Mouse (Mus musculus) thymus, postnatal 25 days (tissue): ENCODE measurements around the gene Twsg1.

Experiments used
- DNase-seq: peaks from one replicate; pipeline ENCODE4 v3.0.0; 2022

The Twsg1 gene

DNA sequence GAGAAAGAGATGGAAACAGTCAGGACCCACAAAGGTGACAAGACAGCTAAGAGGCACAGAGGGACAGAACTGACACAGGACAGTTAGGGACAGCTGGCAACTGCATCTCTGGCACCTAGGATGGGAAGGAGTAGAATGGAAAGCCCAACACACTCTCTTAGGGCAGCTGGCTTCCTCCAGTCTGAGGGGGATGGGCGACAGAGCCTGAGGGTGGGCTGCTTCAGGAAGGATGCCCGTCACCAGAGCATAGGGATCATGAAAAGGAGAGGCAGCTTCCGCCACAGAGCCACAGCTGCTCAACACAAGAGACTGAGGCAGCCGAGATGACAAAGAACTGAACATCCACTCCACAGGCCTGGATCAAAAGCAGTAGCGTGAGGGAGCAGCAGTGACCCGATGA is 19.5 kb downstream of the Twsg1 start:
- DNase-seq = no peak

DNA sequence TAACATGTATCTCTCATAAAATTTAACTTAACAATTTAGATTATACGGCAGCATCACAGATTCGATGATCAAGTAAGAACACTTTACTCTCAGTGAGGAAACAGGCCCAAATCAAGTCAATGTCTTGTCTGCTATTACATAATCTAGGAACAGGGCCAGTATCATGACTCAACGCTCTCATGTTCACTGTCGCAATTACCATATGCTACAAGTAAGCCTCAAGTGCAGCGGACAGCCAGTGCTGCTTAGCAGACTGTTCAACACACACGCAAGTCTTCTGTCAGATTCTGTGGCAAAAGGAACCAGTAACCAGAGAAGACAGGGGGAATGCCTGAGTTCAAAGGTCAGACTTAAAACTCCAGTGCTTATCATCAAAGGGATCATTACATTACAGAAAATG is 20.1 kb downstream of the Twsg1 start:
- no peak for DNase-seq

DNA sequence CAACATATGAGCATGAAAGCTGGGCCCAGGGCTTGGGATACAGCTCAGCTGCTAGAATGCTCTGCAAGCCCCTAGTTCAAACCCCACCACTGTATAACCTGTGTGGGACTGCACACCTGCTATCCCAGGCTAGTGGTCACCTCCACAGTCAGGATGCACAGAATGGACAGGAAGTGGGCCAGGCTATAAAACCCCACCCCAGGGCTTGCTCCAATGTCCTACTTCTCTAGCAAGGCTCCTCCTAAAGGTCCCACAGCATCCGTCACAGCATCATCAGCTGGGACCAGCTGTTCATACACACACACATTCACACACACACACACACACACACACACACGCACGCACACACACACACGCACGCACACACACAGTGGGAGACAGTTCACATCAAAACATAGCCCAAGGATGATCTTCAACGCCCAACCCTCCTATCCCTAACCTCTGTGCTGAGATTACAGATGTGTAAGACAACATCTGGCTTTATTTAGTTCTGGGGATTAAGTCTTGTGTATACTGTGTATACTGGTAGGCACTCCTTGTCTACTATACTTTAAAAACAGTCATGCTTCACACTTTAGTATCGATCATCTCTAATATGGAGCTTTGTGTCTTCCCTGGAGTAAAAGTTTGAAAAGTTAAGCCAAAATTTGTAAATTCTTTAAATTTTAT is 20.7 kb downstream of the Twsg1 start:
- DNase-seq = no peak

DNA sequence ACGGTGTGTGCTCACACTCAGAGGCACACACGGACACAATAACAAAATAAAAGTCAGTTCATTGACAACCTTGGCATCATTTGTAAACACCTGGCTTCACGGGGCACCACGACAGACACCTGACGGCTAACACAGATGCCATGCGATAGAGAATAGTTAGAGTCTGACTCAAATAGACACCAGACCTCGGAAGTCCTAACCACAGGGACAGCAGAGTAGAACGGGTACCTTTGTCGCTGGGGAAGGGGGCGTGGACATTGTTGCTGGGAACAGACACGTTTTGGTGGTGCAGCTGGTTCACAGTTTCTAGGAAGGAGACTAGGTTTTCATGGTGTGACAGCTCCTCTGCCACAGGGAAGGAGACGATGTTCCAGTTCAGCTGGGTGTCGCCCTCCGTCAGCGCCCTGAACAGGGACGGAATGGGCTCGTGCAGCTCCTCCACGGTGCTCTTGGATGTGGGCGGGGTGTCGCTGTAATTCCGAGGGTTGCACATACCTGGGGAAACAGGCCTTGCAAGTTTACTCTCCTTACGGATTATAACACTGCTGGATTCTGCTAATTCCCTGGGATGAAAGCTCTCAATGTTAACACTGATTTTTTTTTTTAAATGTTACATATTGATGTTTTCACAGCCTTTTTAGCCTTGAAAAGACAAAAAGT is 21.6 kb downstream of the Twsg1 start:
- peak; percentile 23 for DNase-seq

DNA sequence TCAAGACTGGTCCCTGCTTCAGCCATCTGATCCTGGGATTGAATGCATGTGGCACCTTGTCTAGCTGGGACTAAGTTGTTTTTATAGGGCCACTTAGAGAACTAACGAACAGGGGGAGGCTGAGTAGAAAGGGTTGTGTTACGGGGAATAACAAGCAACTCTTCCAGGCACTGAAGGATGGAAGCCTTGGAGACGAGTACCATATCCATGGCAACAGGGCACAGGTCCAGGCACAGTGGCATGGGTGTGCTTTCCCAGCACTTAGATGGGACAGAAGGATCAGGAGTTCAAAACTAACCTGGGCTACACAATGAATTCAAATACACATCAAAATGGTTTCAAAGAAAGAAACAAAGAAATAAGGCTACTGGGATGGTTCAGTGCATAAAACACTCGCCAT is 23.9 kb downstream of the Twsg1 start:
- DNase-seq = no peak

DNA sequence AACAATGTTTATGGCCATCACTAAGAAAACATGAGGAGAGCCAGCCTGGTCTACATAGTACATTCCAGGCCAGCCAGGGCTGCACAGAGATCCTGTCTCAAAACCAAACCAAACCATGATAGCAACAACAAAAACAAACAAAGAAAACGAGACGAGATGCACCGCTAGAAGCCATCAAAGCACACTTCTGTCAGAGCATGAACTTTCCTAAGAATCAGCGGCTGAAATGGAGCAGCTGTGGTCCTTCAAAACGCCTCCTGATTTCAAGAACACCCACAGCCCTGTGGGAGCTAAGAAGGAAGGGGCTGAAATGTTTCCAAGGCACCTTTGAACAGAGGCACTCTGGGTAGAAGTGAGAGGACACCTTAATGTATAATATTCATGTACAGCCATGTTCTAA is 26.8 kb downstream of the Twsg1 start:
- DNase-seq = no peak

DNA sequence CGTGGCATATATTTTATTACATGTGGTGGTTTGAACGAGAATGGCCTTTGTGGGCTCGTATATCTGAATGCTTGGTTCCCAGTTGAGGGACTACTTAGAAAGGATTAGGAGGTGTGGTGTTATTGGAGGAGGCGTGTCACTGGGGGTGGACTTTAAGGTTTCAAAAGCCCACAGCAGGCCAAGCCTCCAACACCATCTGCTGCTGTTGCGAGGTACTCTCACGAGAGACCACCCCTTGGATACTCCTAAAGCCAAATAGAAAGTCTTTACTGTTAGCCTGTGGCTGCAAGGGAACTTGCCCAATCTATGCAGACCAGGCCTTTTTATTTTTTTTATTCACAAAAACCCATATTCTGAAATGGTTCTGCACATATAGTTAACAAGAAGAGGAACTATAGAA is 29.1 kb downstream of the Twsg1 start:
- DNase-seq = no peak

DNA sequence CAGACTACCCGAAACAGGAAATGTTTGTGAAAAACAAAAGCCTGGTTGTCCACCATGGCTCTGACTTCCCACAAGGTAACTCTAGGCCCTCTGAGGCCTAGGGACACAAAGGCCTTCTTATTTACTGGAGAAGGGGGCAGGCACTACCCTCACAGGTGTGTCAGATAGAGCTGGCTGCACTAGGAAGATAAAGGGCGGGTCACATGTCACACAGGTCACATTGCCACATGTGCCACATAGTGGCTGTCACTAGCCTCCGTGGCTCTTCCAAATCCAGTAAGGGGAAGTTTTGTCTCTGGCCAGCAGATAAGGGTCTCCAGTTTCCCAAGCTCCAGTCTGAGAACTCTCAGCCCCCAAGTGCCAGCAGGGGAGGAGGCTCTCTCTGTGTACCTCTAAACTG is 31.8 kb downstream of the Twsg1 start:
- DNase-seq = no peak

DNA sequence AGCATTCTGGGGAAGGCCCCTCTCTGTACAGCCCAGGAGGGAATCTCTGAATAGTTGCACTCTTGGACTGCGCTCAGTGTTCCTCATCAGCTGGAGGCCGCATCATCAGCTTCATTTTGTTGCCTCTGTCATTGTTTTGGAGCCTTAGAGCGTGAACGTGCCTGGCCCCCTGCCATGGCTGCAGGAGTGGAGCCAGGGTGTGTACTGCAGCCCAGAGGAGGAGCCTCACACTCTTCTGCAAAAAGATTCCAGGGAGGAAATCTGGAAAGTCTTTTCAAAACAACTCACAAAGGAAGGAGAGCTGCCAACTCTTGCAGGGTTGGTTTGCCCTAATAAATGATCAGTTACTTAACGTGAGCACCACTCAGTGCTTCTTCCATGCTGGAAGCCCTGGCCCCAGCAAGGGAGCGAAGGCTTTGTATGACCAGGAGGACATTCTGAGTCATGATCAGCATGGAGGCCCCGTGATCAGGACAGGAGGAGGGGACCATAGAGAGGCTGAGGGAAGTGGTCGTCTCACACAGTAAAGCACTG is 34.8 kb downstream of the Twsg1 start:
- DNase-seq = no peak

DNA sequence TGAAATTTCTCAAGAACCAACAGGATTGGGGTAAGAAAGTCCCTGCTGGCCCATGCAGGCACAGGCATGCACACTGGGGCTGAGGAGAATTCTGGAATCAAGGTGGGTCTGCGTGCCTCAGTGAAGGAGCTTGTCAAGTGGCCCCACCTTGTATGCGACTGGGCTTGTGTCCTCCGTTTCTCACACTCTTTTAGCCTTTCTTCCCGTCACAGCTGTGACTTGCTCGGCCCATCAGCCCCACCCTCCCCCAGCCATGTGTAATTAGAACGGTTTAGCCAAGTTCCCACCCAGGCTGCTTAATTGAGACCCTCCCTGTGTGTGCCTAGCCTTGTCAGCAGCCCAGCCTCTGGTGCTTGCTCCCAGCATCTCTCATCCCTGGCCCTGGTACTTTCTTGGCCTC is 36.9 kb downstream of the Twsg1 start:
- DNase-seq = no peak

DNA sequence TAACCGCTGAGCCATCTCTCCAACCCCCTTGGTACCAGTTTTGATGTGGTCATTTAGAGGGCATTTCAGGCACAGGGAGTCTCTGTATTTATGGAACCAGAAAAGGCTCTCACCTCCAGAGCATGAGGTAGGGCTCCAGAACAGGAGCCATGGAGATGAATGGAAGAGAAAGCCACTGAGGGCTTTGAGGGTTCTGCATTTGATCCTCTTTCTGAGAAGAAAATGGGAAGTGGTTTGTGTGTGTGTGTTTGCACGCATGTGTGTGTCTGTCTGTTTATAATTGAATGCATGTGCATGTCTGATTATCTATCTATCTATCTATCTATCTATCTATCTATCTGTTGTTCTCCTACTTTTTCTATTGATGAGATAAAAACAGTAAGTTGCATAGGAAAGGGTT is 38.8 kb downstream of the Twsg1 start:
- DNase-seq = no peak

DNA sequence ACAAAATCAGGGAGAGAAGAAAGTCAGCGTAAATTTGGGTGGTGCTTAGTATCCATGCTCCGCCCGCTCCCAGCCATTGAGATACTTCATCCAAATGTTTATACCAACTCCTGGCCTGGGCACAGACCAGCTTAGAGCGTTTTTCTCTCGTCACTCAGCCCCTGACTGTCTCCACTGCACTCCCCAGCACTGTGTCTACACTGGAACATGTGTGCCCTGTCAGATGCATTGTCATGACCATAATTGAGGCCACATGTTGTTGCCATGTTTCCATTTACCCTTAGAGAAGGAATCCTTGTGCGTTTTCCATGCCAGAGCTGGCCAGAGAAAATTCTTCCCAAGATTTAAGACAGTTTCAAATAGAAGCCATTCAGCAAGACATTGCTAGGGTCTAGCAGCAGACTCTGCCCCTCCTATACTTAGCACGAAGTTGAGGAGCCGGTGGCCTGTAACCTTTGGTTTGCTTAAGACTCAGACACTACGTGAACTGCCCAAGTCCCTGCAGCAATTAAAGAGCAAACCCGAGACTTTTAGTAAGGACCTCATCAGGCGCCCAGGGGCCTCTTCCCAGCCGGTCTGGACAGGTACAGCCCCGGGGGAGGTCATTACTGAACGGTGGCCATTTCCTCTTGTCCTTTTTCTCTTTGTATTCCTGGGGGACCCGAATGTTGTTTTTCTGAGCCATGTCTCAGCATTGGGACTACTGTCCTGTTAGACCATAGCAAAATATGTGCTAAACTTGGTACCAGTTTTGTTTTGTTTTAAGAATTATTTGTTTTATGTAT is 39.5 kb downstream of the Twsg1 start:
- no peak for DNase-seq

DNA sequence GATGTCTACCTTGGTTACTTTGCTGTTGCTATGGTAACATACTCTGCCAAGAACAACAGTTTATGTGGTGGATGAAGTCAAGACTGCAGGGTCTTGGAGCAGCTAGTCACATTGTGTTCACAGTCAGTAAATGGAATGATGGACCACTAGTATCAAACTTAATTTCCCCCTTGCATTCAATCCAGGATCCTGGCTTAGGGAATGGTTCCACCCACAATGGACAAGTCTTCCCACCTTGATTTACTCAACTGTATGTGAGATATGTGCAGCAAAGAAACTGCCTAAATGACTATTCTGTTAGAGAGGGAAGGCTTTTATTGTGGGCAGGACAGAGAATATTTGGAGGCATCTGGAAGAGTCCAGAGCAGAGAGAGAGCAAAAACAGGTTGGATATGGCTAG is 42.8 kb downstream of the Twsg1 start:
- DNase-seq = no peak

DNA sequence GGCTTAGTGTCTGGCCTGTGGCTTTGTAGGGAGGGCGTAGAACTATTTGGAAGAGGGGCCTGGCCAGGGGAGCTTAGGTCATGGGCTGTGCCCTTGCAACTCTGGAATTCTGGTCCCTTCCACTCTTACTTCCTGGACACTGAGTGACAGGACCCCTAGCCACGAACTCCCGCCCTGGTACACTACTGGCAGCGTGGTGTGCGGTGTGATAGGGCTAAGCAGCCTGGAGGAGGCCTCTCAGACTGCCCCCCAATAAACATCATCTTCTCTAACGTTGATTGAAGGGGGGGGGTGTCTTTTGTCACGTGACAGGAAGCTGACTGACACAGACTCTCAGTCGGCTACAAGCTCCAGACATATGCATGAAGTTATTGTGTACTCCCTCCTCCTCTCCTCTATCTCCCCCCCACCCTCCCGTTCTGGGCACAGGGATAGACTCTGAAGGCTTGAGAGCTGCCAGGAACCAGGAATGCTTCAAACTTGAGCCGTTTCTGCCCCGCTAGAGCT is 44.1 kb downstream of the Twsg1 start:
- peak; percentile 58 for DNase-seq

DNA sequence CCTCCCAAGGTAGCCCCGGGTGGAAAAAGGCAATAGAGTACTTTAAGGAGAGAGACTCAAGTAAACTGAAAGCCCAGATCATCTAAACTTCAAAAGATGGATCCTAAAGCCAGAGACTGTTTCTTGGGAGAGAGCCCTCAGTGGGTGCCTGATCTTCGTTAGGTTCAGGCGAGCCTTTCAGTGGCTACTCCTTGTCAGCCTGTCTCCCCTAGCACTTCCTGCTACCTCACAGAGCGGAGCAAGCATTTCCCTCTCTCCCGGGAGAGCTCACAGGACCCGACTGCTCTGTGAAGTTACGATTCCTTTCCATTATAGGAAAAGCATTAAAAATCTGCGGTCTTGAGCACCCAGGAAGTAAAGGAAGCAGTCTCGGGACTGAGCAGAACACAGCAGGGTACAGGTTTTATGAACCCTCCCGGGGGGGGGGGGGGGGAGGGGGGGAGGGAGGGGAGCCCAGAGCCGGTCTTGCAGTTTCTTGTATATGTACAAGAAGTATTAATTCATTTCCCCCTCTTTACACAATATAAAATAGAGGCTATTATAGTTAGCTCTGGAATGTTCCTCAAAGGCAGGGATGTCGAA is 44.6 kb downstream of the Twsg1 start:
- peak; percentile 39 for DNase-seq

DNA sequence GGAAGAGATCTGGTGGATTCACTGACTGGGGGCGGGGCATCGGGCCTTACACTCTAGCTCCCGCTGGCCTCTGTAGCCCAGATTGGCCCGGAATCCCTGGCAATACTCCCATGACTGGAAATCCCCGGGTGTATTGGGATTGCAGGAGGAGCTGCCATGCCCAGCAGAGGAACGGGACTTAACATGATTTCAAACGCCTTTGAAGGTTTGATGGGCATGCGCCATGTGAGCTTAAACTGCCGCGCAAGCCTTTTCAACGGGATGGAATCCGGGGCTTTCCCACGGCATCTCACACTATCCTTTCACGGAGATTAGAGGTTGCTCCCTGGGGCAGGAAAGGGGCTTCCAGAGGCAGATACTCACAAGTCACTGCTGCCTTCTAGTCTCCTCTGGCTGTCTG is 45.8 kb downstream of the Twsg1 start:
- DNase-seq = no peak

DNA sequence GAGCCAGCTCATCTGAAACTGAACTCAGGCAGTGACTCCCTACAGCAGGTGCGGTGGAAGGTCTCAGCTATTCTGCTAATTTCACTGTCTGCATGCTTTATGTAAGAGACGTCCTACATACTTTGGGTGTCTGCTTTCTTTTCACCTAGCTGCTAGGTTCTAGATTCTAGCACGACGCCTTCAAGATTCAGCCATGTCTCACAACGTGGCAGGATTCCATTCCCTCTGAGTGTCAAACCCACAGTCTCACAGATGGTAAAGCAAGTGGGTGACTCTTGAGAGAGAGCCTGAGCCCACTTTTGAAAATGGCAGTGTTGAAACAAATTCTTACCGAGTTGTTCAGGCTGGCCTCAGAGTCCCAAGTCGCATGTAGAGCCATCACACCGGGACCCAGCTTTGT is 47.2 kb downstream of the Twsg1 start:
- DNase-seq = no peak

DNA sequence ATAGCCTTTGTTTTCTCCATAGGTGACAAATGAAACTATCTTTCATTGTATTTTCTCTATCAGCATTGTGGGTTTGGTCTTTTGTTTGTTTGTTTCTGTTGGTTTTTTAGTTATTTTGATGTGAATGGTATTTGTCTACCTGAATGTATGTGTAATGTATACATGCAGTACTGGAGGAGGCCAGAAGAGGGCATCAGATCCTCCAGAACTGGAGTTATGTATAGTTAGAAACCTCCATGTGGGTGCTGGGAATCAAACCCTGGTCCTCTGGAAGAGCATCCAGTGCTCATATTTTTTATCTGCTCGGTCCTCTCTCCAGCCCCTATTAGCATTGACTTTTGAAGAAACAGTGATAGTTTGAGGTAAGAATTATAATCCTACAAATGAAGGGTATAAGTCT is 48.0 kb downstream of the Twsg1 start:
- DNase-seq = no peak

DNA sequence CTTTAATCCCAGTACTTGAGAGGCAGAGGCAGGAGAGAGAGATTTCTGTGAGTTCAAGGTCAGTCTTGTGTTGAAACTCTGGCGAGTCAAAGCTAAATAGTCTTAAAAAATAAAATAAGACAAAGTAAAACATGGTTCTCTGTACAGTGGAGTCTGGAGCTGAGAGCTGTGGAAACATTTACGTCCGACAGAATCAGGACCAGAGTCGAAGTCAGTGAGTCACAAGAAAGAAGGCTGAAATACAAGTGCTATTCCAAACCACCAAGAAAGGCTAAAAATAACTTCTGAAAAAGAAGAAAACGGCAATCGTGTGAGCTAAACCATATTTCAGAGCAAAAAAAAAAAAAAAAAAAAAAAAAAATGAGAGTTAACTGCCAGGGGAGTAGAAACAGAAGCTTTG is 48.7 kb downstream of the Twsg1 start:
- DNase-seq = no peak

DNA sequence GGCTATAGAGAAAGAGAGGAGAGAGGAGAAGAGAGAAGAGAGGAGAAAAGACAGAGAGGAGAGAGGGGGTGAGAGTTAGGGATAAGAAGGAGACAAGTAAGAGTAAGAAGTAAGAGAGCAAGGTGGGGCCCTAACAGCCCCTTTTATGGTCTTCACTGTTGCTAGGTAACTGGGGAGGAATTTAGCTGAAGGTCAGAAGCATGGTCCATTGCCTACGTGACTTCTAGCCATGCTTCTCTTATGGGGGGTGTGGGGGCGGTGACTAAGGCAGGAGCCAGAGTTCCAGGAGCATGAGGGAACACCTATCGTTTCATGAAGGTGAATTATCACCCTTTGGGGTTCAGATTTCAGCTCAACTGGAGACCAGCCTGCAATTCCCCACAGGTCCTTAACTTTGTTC is 55.0 kb downstream of the Twsg1 start:
- DNase-seq = no peak

DNA sequence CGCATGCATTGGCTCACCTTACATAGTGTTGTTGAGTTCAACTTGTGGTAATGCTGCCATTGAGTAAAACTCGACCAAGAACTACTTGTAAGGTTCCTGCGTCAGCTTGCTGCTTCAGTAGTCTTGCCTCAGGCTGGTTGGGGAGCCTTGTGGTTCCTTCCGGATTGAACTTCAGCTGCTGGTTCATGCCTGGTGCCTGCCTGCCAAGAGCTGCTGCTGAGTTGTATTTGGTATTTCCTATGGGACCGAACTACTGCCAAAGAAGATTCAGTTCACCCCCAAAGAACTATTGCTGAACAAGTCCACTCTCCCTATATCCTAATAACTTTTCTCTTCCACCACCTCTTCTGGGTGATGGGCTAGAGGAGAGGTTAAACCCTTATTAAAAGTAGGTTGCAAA is 61.5 kb downstream of the Twsg1 start:
- no peak for DNase-seq

DNA sequence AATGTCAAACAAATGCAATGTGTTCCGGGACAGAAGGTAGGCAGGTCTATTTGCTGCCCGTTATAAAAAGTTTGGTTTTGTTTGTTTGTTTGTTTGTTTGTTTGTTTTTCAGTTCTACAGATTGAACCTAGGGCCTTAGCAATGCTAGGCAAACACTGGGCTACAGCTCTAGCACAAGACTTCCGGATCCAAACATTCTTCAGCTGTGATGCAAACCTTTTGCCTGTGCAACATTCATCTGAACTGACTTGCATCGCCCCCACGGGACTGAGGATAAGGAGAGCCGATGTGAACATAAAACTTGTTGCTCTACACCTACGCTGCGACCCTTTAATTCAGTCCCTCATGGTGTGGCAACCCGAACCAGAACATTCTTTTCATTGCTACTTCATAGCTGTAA is 64.5 kb downstream of the Twsg1 start:
- no peak for DNase-seq
